Mouse (Mus musculus): Measurements from ENCODE around the gene Six5. TPM values are rescaled to one million over a fixed set of nuclear protein-coding genes. Genes with fewer than 3 reads are reported as not detected.

Six5 gene
- total RNA-seq, 1 experiment: 3.0 TPM

GRCm38 (mm10) chr7:19096421-19096976, 2.1 kb downstream of the Six5 start:
- Histone ChIP-seq H3K4me3 (ENCODE audit: insufficient read depth in 1 of 2, low read depth in 1 of 2, low read length in 2 of 2, poor library complexity in 1 of 2, severe bottlenecking in 1 of 2) (peak overlapping the region; percentile 72 to 74; a peak in 1 of 4 replicates), H3K9ac (ENCODE audit: insufficient read depth, low read depth, low read length, poor library complexity, severe bottlenecking) (no peak overlapping the region), H3K36me3 (ENCODE audit: control insufficient read depth, insufficient read depth, low read length, poor library complexity, severe bottlenecking) (no peaks in the 10 kb centered on the region), H3K27ac (ENCODE audit: insufficient read depth, low read depth, low read length, poor library complexity, severe bottlenecking) (no peak overlapping the region), H3K4me1 (ENCODE audit: control insufficient read depth in 2 of 2, insufficient read depth in 2 of 2, low read length in 2 of 2, poor library complexity in 1 of 2) (peaks cover 2 to 14% of the 10 kb centered on the region in 2 experiments; a peak in 2 of 4 replicates), H3K9me3 (ENCODE audit: control insufficient read depth, insufficient read depth, low read depth, low read length) (no peaks in the 10 kb centered on the region)
- DNase-seq (ENCODE audit: low read depth, low spot score): no peak
- in situ Hi-C loops (cut with MboI; ENCODE audit: low sequenced_read_pairs in 2 of 2, unreplicated experiment in 2 of 2): no loop called here
- TF ChIP-seq CHD2 (IDR thresholded peaks at IDR 0.05; ENCODE audit: low read depth, low read length): no peak
- no peak for TF ChIP-seq HCFC1 (IDR thresholded peaks at IDR 0.05; ENCODE audit: borderline replicate concordance, insufficient read depth, low read length)
- TF ChIP-seq MAFK (IDR thresholded peaks at IDR 0.05; ENCODE audit: insufficient read depth, low read depth, low read length): no peak
- no peak for TF ChIP-seq ZC3H11A (IDR thresholded peaks at IDR 0.05; ENCODE audit: borderline replicate concordance, low read depth, low read length)
- no peak for TF ChIP-seq ZNF384 (IDR thresholded peaks at IDR 0.05; ENCODE audit: low read depth, low read length)

- DNase-seq (ENCODE audit: low read depth, low spot score): no peak
- H3K36me3 ChIP-seq (ENCODE audit: control insufficient read depth, insufficient read depth, low read length, poor library complexity, severe bottlenecking): no peaks in the 10 kb centered on the region
- H3K27ac ChIP-seq (ENCODE audit: insufficient read depth, low read depth, low read length, poor library complexity, severe bottlenecking): no peak overlapping the region
- H3K9me3 ChIP-seq (ENCODE audit: control insufficient read depth, insufficient read depth, low read depth, low read length): no peaks in the 10 kb centered on the region
- TF ChIP-seq MAFK (IDR thresholded peaks at IDR 0.05; ENCODE audit: insufficient read depth, low read depth, low read length): no peak
- TF ChIP-seq HCFC1 (IDR thresholded peaks at IDR 0.05; ENCODE audit: borderline replicate concordance, insufficient read depth, low read length): no peak
- TF ChIP-seq ZNF384 (IDR thresholded peaks at IDR 0.05; ENCODE audit: low read depth, low read length): no peak
- no peak for TF ChIP-seq CHD2 (IDR thresholded peaks at IDR 0.05; ENCODE audit: low read depth, low read length)
- no peak for TF ChIP-seq ZC3H11A (IDR thresholded peaks at IDR 0.05; ENCODE audit: borderline replicate concordance, low read depth, low read length)
- H3K4me3 ChIP-seq (ENCODE audit: insufficient read depth in 1 of 2, low read depth in 1 of 2, low read length in 2 of 2, poor library complexity in 1 of 2, severe bottlenecking in 1 of 2): no peak overlapping the region
- in situ Hi-C loops (cut with MboI; ENCODE audit: low sequenced_read_pairs in 2 of 2, unreplicated experiment in 2 of 2): no loop called here
- H3K9ac ChIP-seq (ENCODE audit: insufficient read depth, low read depth, low read length, poor library complexity, severe bottlenecking): no peak overlapping the region
- peaks cover 2 to 10% of the 10 kb centered on the region in 2 experiments; a peak in 2 of 4 replicates for H3K4me1 ChIP-seq (ENCODE audit: control insufficient read depth in 2 of 2, insufficient read depth in 2 of 2, low read length in 2 of 2, poor library complexity in 1 of 2)
Observed at GRCm38 (mm10) chr7:19097217-19097616, 2.8 kb downstream of the Six5 start.

GRCm38 (mm10) chr7:19097863-19098262, 3.5 kb downstream of the Six5 start:
- DNase-seq (ENCODE audit: low read depth, low spot score): no peak
- no peak overlapping the region for H3K9ac ChIP-seq (ENCODE audit: insufficient read depth, low read depth, low read length, poor library complexity, severe bottlenecking)
- no peaks in the 10 kb centered on the region for H3K9me3 ChIP-seq (ENCODE audit: control insufficient read depth, insufficient read depth, low read depth, low read length)
- H3K4me1 ChIP-seq (ENCODE audit: control insufficient read depth in 2 of 2, insufficient read depth in 2 of 2, low read length in 2 of 2, poor library complexity in 1 of 2): peaks cover 2 to 10% of the 10 kb centered on the region in 2 experiments; a peak in 2 of 4 replicates
- H3K27ac ChIP-seq (ENCODE audit: insufficient read depth, low read depth, low read length, poor library complexity, severe bottlenecking): no peak overlapping the region
- in situ Hi-C loops (cut with MboI; ENCODE audit: low sequenced_read_pairs in 2 of 2, unreplicated experiment in 2 of 2): no loop called here
- no peak overlapping the region for H3K4me3 ChIP-seq (ENCODE audit: insufficient read depth in 1 of 2, low read depth in 1 of 2, low read length in 2 of 2, poor library complexity in 1 of 2, severe bottlenecking in 1 of 2)
- H3K36me3 ChIP-seq (ENCODE audit: control insufficient read depth, insufficient read depth, low read length, poor library complexity, severe bottlenecking): no peaks in the 10 kb centered on the region
- TF ChIP-seq CHD2 (IDR thresholded peaks at IDR 0.05; ENCODE audit: low read depth, low read length): no peak
- no peak for TF ChIP-seq MAFK (IDR thresholded peaks at IDR 0.05; ENCODE audit: insufficient read depth, low read depth, low read length)
- no peak for TF ChIP-seq ZNF384 (IDR thresholded peaks at IDR 0.05; ENCODE audit: low read depth, low read length)
- no peak for TF ChIP-seq HCFC1 (IDR thresholded peaks at IDR 0.05; ENCODE audit: borderline replicate concordance, insufficient read depth, low read length)
- no peak for TF ChIP-seq ZC3H11A (IDR thresholded peaks at IDR 0.05; ENCODE audit: borderline replicate concordance, low read depth, low read length)

GRCm38 (mm10) chr7:19098811-19099210, 4.4 kb downstream of the Six5 start:
- in situ Hi-C loops (cut with MboI; ENCODE audit: low sequenced_read_pairs in 2 of 2, unreplicated experiment in 2 of 2): no loop called here
- no peak for DNase-seq (ENCODE audit: low read depth, low spot score)
- Histone ChIP-seq H3K36me3 (ENCODE audit: control insufficient read depth, insufficient read depth, low read length, poor library complexity, severe bottlenecking) (no peaks in the 10 kb centered on the region), H3K9ac (ENCODE audit: insufficient read depth, low read depth, low read length, poor library complexity, severe bottlenecking) (no peak overlapping the region), H3K4me3 (ENCODE audit: insufficient read depth in 1 of 2, low read depth in 1 of 2, low read length in 2 of 2, poor library complexity in 1 of 2, severe bottlenecking in 1 of 2) (no peak overlapping the region), H3K4me1 (ENCODE audit: control insufficient read depth in 2 of 2, insufficient read depth in 2 of 2, low read length in 2 of 2, poor library complexity in 1 of 2) (peaks cover 2 to 10% of the 10 kb centered on the region in 2 experiments; a peak in 2 of 4 replicates), H3K27ac (ENCODE audit: insufficient read depth, low read depth, low read length, poor library complexity, severe bottlenecking) (no peak overlapping the region), H3K9me3 (ENCODE audit: control insufficient read depth, insufficient read depth, low read depth, low read length) (no peaks in the 10 kb centered on the region)
- TF ChIP-seq CHD2 (IDR thresholded peaks at IDR 0.05; ENCODE audit: low read depth, low read length): no peak
- no peak for TF ChIP-seq ZC3H11A (IDR thresholded peaks at IDR 0.05; ENCODE audit: borderline replicate concordance, low read depth, low read length)
- no peak for TF ChIP-seq MAFK (IDR thresholded peaks at IDR 0.05; ENCODE audit: insufficient read depth, low read depth, low read length)

Measured in ES-E14 (cell line).